Mouse (Mus musculus) fibroblast of lung, adult 2 months (primary cell): ENCODE measurements around the gene Mcrip2.
A peak's percentile ranks its signal among the peaks of the same experiment; 100 is the strongest.
"Not testable (repeated sequence)": the region's sequence is repeated elsewhere in the genome, so short reads cannot be mapped to it uniquely, and the experiment has no call there.

Source experiments
- DNase-seq: peaks from one replicate; pipeline ENCODE4 v3.0.0-alpha.2; 2011; ENCODE audit warnings: low read depth

Gene Mcrip2

GRCm38 (mm10) chr17:25880196-25880910 is 11.8 kb upstream of the Mcrip2 start, which contains the start of gene Wfikkn1:
Wfikkn1 (minus strand) TSS chr17:25880858.
- DNase-seq, result no peak

- DNase-seq, result no peak
Measured at GRCm38 (mm10) chr17:25879750-25880149, 11.2 kb upstream of the Mcrip2 start.

- DNase-seq, result no peak
Measured at GRCm38 (mm10) chr17:25879261-25879660, 10.7 kb upstream of the Mcrip2 start.

GRCm38 (mm10) chr17:25878611-25879180 is 10.1 kb upstream of the Mcrip2 start:
- no peak for DNase-seq

- DNase-seq, result no peak
Measured at GRCm38 (mm10) chr17:25877741-25878610, 9.4 kb upstream of the Mcrip2 start.

- no peak for DNase-seq
Measured at GRCm38 (mm10) chr17:25877025-25877424, 8.5 kb upstream of the Mcrip2 start.

- DNase-seq, result no peak
Measured at GRCm38 (mm10) chr17:25876347-25876915, 7.9 kb upstream of the Mcrip2 start.

- DNase-seq, result peak; percentile 48
Measured at GRCm38 (mm10) chr17:25875171-25876136, 6.9 kb upstream of the Mcrip2 start.

GRCm38 (mm10) chr17:25874721-25875170 is 6.2 kb upstream of the Mcrip2 start, which contains the start of gene Mettl26:
Mettl26 (plus strand) TSS chr17:25875074.
- peak; percentile 75 for DNase-seq

- no peak for DNase-seq
Measured at GRCm38 (mm10) chr17:25874148-25874720, 5.7 kb upstream of the Mcrip2 start.

- DNase-seq, result no peak
Measured at GRCm38 (mm10) chr17:25873405-25874147, 5.0 kb upstream of the Mcrip2 start.

GRCm38 (mm10) chr17:25872676-25873075 is 4.1 kb upstream of the Mcrip2 start:
- no peak for DNase-seq

- not testable (repeated sequence) for DNase-seq
Measured at GRCm38 (mm10) chr17:25871566-25871965, 3.0 kb upstream of the Mcrip2 start.

- no peak for DNase-seq
Measured at GRCm38 (mm10) chr17:25869954-25870353, 1.4 kb upstream of the Mcrip2 start.

GRCm38 (mm10) chr17:25869498-25869897 is 934 bp upstream of the Mcrip2 start:
- DNase-seq, result no peak

- no peak for DNase-seq
Measured at GRCm38 (mm10) chr17:25867836-25868600, 546 bp downstream of the Mcrip2 start.

- DNase-seq, result no peak
Measured at GRCm38 (mm10) chr17:25867509-25867835, 1.1 kb downstream of the Mcrip2 start.

GRCm38 (mm10) chr17:25866172-25866571 is 2.4 kb downstream of the Mcrip2 start:
- no peak for DNase-seq

- no peak for DNase-seq
Measured at GRCm38 (mm10) chr17:25865288-25865687, 3.3 kb downstream of the Mcrip2 start.
